Mouse (Mus musculus) urinary bladder, postnatal 14 days (tissue): Measurements from ENCODE around the gene Clasp2.

ENCODE experiments used
- DNase-seq: peaks from one replicate; pipeline ENCODE4 v3.0.0; 2021; ENCODE audit warnings: low spot score

The Clasp2 gene

GRCm38 (mm10) chr9:113931375-113932099, 190.3 kb downstream of the Clasp2 start:
- peak; percentile 15 for DNase-seq

- DNase-seq: peak; percentile 8
These were observed 190.8 kb downstream of the Clasp2 start for GRCm38 (mm10) chr9:113932100-113932470.

- no peak for DNase-seq
These were observed 191.2 kb downstream of the Clasp2 start for GRCm38 (mm10) chr9:113932501-113932900.

GRCm38 (mm10) chr9:113935638-113936037, 194.4 kb downstream of the Clasp2 start:
- no peak for DNase-seq

GRCm38 (mm10) chr9:113939063-113939850, 198.0 kb downstream of the Clasp2 start:
- DNase-seq: no peak

GRCm38 (mm10) chr9:113941103-113941805, 200.0 kb downstream of the Clasp2 start:
- no peak for DNase-seq

GRCm38 (mm10) chr9:113943372-113943771, 202.1 kb downstream of the Clasp2 start:
- DNase-seq: no peak

- DNase-seq: no peak
These were observed 205.9 kb downstream of the Clasp2 start for GRCm38 (mm10) chr9:113947216-113947615.

- no peak for DNase-seq
These were observed 216.5 kb downstream of the Clasp2 start for GRCm38 (mm10) chr9:113957777-113958176.

GRCm38 (mm10) chr9:113963718-113964117, 222.4 kb downstream of the Clasp2 start:
- DNase-seq: no peak

GRCm38 (mm10) chr9:113964415-113964814, 223.1 kb downstream of the Clasp2 start:
- no peak for DNase-seq

- no peak for DNase-seq
These were observed 225.6 kb downstream of the Clasp2 start for GRCm38 (mm10) chr9:113966838-113967237.

GRCm38 (mm10) chr9:113968967-113969366, 227.7 kb downstream of the Clasp2 start:
- no peak for DNase-seq
